Mouse (Mus musculus): Measurements from ENCODE around the gene E2f1.

The E2f1 gene

DNA sequence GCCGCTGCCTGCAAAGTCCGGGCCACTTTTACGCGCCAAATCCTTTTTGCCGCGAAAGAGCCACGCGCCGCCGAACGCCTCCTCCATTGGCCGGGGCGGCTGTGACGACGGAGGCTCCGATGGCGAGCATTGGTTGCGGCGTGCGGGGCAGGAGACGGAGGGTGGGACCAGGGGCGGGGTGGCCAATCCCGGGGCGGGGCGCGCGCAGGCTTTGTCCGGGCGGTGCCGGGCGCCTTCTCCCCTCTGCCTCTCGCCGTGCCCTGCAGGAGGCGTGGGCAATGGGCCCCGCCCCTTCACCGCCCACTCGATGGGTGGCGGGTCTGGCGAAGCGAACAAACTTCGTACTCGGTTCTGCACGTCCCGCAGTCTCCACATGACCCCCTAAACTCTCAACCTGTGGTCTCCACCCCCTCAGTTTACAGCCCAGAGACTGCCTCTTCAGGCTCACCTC, at the start of gene E2f1:
Gene E2f1 (minus strand): TSS at position 57 of the 451 bp plus-strand sequence.
- DNase-seq = peak; percentile 96 to 97

DNA sequence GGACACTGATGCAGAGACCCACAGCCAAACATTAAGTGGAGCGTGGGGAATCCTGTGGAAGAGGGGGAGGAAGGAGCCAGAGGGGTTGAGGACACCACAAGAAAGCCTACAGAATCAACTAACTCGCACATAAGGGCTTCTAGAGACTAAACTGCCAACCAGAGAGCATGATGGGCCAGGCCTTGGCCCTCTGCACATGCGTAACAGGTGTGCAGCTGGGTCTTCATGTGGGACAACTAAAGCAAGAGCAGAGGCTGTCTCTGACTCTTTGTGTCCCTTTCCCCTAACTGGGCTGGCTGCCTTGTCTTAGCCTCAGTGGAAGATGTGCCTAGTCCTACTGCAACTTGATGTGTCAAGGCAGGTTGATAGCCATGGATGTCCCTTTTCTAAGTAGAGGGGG, 47.4 kb upstream of the E2f1 start:
- no peak for DNase-seq

DNA sequence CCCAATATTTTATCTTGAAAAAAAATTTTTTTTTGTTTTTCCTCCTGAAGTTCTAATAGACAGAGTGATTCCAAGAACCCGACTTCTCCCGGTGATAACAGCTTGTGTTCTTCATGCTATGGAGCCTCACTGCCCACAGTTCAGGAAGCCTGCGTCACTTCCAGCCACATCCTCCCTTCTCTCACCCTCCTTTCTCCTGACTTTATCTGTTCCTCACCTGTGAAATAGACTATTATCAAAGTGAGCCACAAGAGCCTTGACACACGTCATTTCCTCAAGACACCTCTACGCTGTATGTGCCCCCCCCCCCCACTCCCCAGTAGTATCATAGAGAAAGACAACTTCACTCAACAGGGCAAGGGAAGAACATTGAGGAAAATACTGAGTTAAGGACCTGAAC, 46.0 kb upstream of the E2f1 start:
- DNase-seq = no peak

DNA sequence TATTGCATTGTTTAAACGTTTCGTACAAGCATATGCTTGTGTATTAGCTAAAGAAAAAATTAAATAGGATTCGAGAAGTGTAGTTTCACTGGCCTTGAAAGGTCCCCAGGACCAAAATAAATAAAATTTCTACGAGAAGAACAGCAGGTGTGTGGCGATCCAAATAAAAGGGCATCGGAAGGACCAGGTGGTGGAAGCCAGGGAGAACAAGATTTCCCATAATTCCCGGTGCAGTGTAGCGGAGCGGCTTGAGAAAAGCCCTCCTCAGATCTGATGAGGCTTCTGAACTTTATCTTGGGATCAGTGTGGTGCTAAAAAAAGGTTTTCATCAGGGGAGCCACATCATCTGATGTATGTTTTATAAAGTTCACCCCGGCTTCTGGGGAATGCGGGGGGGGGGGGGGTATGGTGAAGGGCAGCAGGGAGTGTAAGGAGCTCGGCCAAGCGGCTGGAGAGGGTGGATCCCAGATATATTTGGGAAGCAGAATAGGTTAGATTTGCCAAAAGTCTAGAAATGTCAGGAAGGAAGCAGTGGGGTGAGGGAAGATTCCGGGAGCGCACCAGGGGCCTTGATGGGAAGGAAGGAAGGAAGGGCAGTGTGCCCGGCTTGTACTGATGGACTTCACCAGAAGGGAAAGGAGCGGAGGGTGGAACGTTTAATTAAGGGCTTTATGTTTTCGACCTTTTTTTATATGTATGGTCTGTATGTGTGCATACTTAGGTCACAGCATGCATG, 45.3 kb upstream of the E2f1 start:
- no peak for DNase-seq

DNA sequence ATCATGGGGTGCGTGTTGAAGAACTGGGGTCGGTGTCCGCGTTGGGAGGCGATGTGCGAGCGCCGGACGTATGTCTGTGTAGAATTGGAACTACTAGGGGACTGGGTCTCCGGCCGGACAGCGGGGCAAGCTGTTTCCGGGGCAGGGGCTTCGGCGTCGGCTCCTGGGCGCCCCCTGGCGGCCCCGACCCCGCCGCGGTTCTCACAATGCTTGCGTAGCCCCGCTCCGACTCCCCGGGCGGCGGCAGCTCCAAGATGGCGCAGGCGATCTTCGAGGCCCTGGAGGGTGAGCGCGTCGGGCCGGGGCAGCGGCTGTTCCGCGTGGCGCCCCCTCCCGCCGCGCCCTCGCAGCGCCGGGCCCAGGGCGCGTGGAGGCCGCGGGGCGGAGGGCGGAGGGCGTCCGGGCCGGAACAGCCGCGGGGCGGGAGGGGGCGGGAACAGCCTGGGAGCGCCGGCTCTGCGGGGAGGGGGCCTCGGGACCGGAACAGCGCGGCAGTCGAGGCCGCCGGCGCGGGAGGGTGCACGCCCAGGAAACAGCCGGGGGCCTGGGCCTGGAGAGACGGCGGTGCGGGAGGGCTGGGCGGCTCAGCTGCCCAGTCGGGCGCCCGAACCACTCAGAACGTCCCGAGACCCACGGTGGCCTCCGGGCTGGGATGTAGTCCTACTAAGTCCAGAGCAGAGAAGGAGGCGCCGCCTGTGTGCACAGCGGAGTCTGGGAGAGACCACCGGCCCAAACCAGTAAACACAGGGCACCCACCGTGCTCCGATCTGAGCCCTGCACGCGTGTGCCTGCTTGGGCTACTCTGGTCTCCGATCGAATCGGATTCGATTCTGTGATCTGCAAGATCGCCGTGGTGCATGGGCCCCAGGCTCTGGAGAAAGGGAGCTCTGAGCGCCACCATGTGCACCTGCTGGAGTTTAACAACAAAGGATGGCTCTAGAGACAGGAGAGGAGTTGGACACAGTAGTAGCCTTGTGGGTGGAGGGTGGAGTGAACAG, 43.7 kb upstream of the E2f1 start, which contains the start of the genes Zfp341 and 4930519P11Rik:
Gene Zfp341 (plus strand): TSS at position 180 of the 998 bp plus-strand sequence.
Gene 4930519P11Rik (minus strand): TSS at position 320 of the 998 bp plus-strand sequence.
- peak; percentile 94 to 97 for DNase-seq

DNA sequence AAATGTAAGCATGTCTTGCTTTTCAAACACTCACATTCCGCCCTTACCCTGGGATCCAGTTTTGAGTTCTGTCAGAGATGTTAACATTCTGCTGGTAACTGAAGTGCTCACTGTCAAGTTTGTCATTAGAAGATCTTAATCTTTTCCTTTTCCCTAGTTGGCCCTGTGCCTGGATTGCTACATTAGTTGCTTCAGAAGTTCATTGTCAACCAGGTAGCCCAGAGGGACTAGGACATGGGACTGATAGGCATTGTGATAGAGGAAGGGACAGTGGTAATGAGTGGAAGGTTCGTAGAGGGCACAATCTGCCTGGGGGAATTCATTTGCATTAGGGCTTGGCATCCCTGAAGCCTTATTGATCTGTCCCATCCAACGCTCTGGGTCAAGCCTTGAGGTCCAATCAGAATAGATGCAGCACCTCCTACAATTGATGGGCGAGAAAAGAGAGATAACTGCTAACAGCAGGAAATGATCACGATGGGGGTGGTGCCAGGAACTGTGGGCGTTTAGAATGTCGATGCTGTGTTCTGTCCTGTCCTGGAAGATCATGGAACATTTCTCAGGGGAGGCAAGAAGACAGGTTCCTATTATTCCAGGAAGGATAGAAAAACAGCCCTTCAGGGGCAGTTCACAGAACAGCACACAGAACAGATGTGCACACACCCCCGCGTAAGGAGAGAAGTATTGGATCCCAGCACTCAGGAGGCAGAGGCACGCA, 39.5 kb upstream of the E2f1 start:
- no peak for DNase-seq

DNA sequence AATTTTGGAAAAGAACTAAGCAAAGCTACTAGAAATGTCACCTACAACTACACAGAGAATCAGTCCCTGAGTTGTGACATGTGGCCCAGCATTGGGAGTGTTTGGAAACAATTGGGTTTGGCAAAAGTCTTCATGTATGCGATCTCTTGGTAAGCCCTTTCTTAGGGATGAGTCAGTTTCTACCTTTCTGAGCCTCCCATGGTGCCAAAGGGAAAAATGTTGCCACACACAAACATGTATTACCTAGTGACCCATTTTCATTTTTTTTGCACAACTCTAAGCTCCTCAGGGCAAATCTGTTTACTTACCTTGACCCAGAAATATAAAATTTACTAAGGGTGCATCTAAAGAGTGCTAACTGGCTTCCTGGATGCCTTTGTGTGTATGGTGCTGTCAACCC, 37.3 kb upstream of the E2f1 start:
- no peak for DNase-seq

DNA sequence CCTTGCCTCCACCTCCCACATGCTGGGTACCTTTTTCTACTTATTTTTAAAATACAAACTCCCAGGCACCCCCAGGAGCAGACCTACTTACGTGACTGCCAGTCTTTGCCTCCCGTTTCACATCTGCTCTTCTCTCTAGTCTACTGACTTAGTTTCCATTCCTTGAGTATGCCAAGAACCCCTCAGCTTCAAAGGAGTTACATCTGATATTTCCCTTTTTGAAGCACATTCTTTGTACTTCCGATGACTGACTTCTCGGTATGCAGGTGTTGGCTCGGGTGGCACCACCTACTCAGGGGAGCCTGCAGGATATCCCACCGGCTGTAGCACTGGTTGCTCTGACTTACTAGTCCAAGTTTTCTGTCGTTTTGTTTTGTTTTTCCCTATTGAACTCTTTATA, 34.5 kb upstream of the E2f1 start:
- no peak for DNase-seq

DNA sequence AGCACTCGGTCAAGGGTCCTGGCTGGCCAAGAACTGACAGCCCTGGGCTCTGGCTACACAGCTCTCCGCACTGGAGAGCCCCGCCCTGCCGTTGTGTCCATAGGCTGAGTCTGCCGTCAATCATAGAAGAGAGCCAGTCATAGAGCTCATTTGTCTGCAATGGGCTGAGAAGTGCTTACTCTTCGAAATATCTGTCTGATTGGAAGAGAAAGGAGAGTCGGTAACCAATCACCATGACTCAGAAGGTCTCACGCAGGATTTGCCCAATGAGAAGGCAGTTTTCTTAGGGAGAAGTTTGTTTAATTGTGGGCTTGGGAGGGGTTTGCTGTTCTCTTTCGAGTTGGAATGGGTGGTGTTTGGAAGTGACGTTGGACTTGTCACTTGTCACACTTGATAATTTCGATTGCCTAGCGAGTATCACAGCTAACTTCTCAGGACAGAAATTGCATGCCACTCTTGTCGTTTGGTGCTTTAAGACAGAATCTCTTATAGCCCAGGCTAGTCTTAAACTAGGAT, 34.0 kb upstream of the E2f1 start, which contains the start of gene Pxmp4:
Gene Pxmp4 (minus strand): TSS at position 71 of the 516 bp plus-strand sequence.
- peak; percentile 99 for DNase-seq

DNA sequence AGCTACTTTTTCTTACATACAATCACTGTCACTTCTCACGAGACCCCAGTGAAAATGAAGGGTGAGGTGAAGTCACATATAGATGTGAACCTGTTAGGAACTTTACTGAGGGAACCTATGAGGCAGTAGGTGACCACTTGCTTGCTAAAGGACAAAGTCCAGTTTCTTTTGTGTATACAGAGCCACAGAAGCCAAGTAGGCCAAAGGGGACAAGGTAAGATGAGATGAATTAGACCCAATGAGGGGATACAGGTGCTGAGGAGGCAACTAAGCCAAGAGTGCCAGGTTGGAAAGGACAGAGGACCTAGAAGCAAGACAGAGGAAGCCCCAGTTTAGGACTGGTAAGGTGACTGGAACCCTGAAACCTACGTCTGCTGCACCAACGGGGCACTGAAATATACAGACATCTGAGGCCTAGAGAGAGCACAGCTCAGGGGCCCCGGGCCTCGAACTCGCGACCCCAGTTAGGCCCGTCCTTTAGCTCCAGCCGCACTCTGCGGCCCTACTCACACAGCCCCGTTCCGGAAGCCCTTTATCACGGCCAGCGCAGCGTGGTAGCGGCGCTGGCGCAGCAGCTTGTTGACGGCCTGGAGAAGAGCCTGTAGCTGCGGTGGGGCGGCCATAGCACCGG, 33.4 kb upstream of the E2f1 start:
- DNase-seq = no peak

DNA sequence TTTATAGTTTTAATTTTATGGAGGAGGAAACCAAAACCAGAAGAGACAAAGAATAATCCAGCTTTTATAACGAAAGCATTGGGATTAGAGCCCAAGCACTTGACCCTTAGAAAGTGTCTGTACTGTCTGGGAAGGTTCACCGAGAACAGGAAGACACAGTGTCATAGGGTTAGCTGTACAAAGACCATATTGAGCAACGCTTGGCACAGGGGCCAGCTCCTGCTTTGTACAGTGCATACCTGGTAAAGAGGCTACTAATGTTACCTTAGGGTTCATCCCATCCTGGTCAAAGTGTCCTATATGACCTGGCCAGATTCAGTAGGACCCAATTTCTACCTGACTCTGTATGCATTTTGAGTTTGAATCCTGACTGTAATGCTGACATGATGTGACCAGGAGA, 31.6 kb upstream of the E2f1 start:
- DNase-seq = no peak

DNA sequence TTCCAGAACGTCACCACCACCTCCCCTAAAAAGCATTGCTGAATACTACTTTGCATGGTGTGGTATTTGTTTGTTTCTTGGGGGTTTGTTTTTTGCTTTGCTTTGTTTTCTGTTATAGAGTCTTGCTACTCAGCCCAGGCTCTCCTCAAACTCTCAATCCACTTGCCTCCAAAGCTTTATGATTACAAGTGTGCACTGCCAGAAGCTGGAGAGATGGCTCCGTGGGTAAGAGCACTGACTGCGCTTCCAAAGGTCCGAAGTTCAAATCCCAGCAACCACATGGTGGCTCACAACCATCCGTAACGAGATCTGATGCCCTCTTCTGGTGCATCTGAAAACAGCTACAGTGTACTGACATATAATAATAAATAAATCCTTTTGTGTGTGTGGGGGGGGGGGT, 30.9 kb upstream of the E2f1 start:
- DNase-seq = no peak

DNA sequence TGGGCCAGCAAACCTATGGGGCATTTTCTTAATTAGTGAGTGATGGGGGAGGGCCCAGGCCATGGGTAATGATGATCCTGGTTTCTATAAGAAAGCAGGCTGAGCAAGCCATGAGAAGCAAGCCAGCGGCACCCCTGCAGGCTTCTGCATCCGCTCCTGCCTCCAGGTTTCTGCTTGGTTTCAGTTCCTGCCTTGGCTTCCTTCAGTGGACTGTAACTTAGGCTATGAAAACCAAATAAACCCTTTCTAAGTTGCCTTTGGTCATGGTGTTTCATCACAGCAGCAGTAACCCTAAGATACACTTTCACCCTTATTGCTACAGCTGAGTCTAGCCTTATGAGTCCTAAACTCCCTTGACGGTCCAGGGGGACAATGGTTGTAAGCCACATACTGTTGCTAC, 27.7 kb upstream of the E2f1 start:
- DNase-seq = no peak

DNA sequence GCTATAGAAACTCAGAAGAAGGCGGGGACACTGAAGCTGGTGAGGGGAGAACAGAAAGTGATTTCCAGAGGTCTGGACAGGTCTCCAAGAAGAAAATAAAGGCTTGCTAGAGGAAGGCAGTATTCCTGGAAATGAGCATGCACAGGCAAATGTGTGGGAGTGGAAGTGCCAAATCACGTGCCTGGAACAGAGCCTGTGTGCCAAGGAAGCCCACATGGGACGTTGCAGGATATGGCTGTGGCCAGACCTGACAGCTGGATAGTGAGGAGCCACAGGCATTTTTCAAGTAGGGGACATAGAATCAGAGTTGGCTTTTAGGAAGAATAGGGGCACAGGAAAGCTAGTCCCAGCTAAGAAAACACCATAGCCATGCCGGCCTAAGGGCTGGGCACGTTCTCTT, 26.1 kb upstream of the E2f1 start:
- DNase-seq = no peak

DNA sequence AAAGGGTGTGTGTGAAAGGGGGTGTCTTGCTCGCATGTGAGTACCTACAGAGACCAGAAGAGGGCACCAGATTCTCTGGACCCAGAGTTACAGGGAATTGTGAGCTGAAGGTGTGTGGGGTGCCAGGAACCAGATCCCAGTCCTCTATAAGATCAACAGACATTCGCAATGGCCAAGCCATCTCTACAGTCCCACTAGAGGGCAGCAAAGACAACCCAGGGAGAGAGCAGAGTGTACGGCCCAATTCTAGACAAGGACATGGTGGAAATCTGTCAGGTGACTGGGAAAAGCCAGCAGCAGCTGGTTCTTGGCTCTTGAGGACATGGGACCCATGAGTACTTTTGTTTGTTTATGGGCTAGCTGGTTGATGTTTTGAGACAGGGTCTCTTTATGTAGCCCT, 23.3 kb upstream of the E2f1 start:
- DNase-seq = peak in 1 of 2 experiments; percentile 61

DNA sequence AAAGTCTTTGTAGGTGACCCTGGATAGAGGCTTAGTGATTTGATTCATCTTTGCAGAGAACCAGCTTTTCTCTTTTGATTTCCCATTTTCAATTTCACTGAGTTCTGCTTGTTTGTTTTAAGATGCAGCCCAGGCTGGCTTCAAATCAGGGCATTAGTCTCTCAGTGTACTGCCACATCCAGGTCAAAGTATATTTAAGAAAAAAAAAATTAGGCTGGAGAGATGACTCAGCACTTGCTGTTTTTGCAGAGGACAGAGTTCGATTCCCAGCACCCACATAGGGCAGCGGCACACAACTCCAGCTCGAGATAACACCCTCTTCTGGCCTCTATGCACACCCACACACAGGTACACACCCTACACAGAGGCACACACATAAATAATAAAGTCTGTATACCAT, 21.5 kb upstream of the E2f1 start:
- no peak for DNase-seq

DNA sequence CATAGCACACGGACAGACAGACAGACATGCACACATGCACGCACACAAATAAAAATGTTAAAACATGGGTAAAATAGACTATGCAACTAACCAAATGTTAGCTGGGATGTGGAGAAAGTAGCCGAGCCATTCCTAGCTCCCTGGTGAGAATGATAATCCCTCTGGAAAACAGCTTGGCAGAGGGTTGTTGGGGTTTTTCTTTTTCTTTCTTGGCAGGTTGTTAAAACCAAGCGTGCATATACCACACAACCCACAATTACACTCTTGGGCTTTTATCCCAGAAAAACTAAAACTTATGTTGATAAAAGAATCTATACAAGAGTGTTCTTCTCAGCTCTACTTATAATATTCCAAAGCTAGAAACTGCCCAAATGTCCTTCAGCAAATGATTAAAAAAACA, 19.4 kb upstream of the E2f1 start:
- no peak for DNase-seq

DNA sequence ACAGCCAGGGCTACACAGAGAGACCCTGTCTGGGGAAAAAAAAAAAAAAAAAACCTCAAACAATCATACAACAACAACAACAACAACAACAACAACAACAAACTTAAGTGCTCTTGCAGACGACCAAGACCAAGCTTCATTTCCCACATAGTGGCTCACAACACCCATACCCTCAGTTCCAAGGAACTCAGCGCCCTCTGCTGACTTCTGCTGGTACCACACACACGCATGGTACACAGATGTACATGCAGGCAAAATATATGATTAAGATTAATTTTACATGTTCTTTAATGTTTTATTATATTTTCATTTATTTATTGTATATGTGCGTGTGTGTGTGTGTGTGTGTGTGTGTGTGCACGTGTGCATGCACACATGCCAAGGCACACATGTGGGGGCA, 16.7 kb upstream of the E2f1 start:
- DNase-seq = peak in 1 of 2 experiments; percentile 51

DNA sequence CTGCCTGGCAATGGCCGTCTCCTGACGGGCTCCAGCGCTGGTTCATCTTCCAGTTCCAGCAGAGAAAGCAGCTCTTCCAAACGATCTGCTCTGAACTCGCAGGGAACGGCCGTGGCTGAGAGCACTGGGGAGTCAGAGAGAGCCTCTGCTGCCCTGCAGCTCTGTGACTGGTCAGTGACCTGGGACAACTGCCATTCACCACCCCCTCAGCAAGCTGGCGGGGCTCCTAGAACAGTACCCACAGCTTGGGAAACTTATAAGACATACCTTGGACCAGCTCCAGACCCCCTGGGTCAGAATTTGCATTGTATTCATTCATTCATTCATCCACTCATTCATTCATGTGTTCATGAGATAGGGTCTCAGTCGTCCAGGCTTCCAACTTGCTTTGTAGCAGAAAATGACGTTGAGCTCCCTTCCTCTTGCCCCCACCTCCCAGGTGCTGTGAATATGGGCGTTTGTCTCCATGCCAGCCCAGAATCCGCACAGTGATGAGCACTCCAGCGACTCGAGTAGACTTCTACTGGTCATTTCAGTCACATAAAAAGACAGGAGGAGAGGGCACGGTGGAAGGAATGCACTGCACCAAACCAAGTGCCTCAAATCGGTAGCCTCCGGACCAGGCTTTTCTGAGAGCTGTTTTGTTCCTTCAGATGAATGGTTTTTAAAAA, 15.4 kb upstream of the E2f1 start:
- DNase-seq = no peak

DNA sequence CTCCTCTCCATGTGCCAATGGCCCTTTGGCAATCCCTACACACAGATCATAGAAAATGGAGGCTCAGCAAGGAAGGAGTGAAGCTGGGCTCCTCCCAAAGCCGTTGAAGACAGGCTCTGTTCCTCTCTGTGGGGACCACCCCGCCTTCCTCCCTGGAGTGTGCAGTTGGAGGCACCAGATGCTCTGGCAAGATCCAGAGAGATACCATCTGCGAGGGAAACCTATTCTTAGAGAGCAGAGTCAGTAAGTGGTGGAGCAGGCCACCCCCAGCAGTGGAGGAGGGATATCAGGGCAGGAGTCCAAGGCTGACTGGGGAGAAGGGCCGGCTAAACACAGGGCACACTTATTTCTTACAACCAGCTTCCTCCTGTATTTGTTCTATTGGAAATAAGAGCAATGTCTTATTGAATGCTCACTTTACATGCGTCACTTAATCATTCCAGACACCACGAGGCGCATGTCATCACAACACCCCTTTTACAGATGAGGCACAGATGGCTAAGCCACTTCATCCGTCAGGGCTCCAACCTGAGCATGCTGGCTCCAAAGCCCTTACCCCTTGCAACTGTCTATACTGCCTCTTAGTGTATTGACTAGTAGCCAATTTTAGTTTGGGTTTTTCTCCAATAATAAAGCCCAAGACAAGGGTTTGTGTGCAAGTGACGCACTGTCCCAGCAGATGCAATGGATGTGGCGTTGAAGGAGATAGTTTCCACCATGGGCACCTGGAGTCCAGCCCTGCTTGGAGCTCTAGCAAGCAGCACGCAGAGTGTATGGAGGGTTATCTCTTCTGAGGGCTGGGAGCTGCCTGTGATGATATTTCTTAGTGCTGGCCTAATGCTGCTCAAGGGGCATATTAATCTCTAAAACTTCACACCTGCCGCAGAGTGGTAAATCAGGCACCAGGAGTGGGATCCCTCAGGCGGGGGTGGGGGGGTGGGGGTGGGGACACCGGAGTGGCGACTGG, 14.5 kb upstream of the E2f1 start:
- DNase-seq = peak; percentile 25 to 71

Measured in lung, postnatal 4 days (tissue).